Mouse (Mus musculus) heart, postnatal 14 days (tissue): ENCODE results near the gene Med23. TPM values are rescaled to one million over a fixed set of nuclear protein-coding genes. Genes with fewer than 3 reads are reported as not detected.

Experiments
- DNase-seq, 2 experiments: peaks; one replicate each; pipeline ENCODE4 v3.0.0; 2021 to 2022
- intact Hi-C: fragments of 180-260 bp; cut with DNase I; formaldehyde crosslinking; loops from one replicate; pipeline ENCODE4 v1.15.1; 2025
- microRNA-seq, 2 experiments: library from miRNA; unstranded; fragments of <30 nt; microRNA quantifications; one replicate each; pipeline ENCODE4 v1.2.0; 2021 to 2022
- total RNA-seq, 2 experiments: library from RNA; stranded (reverse); gene quantifications; 2 replicates each; pipeline ENCODE4 v1.2.3; 2021

The Med23 gene
- total RNA-seq, 2 experiments from 2014 or later, result 16.2 to 16.6 TPM

- no peak for DNase-seq
- intact Hi-C loops, result no loop called here
Observed at GRCm38 (mm10) chr10:24958280-24959042, 88.7 kb downstream of the Med23 start.

- intact Hi-C loops, result no loop called here
- peak; percentile 23 to 30 for DNase-seq
Observed at GRCm38 (mm10) chr10:24959043-24959916, 89.5 kb downstream of the Med23 start.

GRCm38 (mm10) chr10:24961112-24961511 lies 91.3 kb downstream of the Med23 start:
- DNase-seq, result no peak
- intact Hi-C loops, result loop anchor here (5.0 kb wide), 1 partner anchor 526 kb away; no protein-coding TSS in a partner anchor

GRCm38 (mm10) chr10:24961889-24962288 lies 92.1 kb downstream of the Med23 start:
- intact Hi-C loops, result loop anchor here (5.0 kb wide), 1 partner anchor 525 kb away; no protein-coding TSS in a partner anchor
- no peak for DNase-seq

Small RNAs within 50 kb of the gene (microRNA-seq; reads per million reads assigned to microRNA genes)
- gene Mir6905, result 0 to 0.24 reads per million in 2 experiments

Other genes with a start within 250 kb of the Med23 start
- 1 to 10 TPM; 5.5 to 6.5 TPM for gene Enpp1, start 157.8 kb upstream of the Med23 start, total RNA-seq
- gene Enpp3, start 27.2 kb upstream of the Med23 start, total RNA-seq, result 1 to 10 TPM; 5.6 to 9.0 TPM
- gene Arg1, start 57.5 kb downstream of the Med23 start, total RNA-seq, result under 1 TPM in 1 of 2 experiments, not detected in 1; 0.19 TPM